Mouse (Mus musculus) lung, postnatal 25 days (tissue): ENCODE measurements at regions not wholly inside any gene's neighbourhood (a gene's known extent, or its start where the extent isn't known, plus 50 kb on each side); places are given as distances from the start of the nearest gene placed in this dataset.

Source experiments
- DNase-seq: peaks from one replicate; pipeline ENCODE4 v3.0.0; 2022; ENCODE audit warnings: low spot score

GRCm38 (mm10) chr8:7796156-7796555, 864.9 kb downstream of the Efnb2 start:
- no peak for DNase-seq

- DNase-seq, result no peak
Observed at GRCm38 (mm10) chr8:7763820-7764219, 897.2 kb downstream of the Efnb2 start.

GRCm38 (mm10) chr8:7760987-7761386, 900.1 kb downstream of the Efnb2 start:
- DNase-seq, result no peak

GRCm38 (mm10) chr8:7732726-7733125, 928.3 kb downstream of the Efnb2 start:
- DNase-seq, result peak; percentile 18

- no peak for DNase-seq
Observed at GRCm38 (mm10) chr8:7721880-7722279, 939.2 kb downstream of the Efnb2 start.

- no peak for DNase-seq
Observed at GRCm38 (mm10) chr8:7718898-7719696, 941.9 kb downstream of the Efnb2 start.

- DNase-seq, result no peak
Observed at GRCm38 (mm10) chr8:7710764-7711163, 950.3 kb downstream of the Efnb2 start.

- DNase-seq, result no peak
Observed at GRCm38 (mm10) chr8:7709406-7709805, 951.6 kb downstream of the Efnb2 start.

- no peak for DNase-seq
Observed at GRCm38 (mm10) chr8:7691355-7691996, 969.6 kb downstream of the Efnb2 start.

- no peak for DNase-seq
Observed at GRCm38 (mm10) chr8:7653804-7654203, 1007.2 kb downstream of the Efnb2 start.
